ENCODE assay signal across 22 mouse cellular contexts in genomic region chr15:4228055-4228454, GRCm38 (mm10).
A peak's percentile ranks its signal among the peaks of the same experiment; 100 is the strongest.
DNase-seq lines count a peak whose midpoint lies in the region; ATAC-seq and TF ChIP-seq lines count a peak whose summit lies in the region.
"Had no signal": no experiment of that assay in that cellular context is flagged by ENCODE, and none has a peak within 500 bp of the region (broad histone marks: within the 10 kb centered on the region; RNA-seq: fewer than 3 reads in every experiment).

No protein-coding gene starts in this region.

- H3K27me3 ChIP-seq in kidney, postnatal 0 days (ENCODE audit: insufficient read depth, low read length) = no peaks in the 10 kb centered on the region
- no peaks in the 10 kb centered on the region for H3K27me3 ChIP-seq in embryonic facial prominence, embryonic 10.5 days (replicated peaks; ENCODE audit: low read depth, poor library complexity, severe bottlenecking)
- no peaks in the 10 kb centered on the region for H3K27me3 ChIP-seq in myocyte (ENCODE audit: control insufficient read depth, insufficient read depth, insufficient read length)
- H3K27me3 ChIP-seq: embryonic facial prominence, embryonic 15.5 days; forebrain, embryonic 15.5 days; heart, embryonic 12.5 days; intestine, embryonic 15.5 days; liver, embryonic 12.5 days; midbrain, embryonic 12.5 days had no signal

- 10% methylated on average over 6 of the region's 6 CpGs for WGBS in kidney, postnatal 0 days
- 28% methylated on average over 6 of the region's 6 CpGs for WGBS in lung, adult 2 months
- 60% methylated on average over 6 of the region's 6 CpGs for WGBS in embryonic facial prominence, embryonic 10.5 days

- DNase-seq in kidney, postnatal 0 days (ENCODE audit: low spot score) = peak; percentile 43
- no peak for DNase-seq in kidney, adult 18-20 months
- peak; percentile 0 for DNase-seq in lung, postnatal 14 days
- no peak for DNase-seq in lung, adult 2 months
- peak; percentile 14 for DNase-seq in embryonic facial prominence, embryonic 10.5 days (ENCODE audit: low spot score)
- DNase-seq: adrenal gland, adult 8-10 months; cerebellum, adult 18-20 months; cerebellum, postnatal 36 days; gastrocnemius, postnatal 10 days; heart, postnatal 10 days had no signal

- no peaks in the 10 kb centered on the region for H3K36me3 ChIP-seq in kidney, postnatal 0 days (ENCODE audit: insufficient read depth, low read length)
- no peaks in the 10 kb centered on the region for H3K36me3 ChIP-seq in embryonic facial prominence, embryonic 10.5 days (replicated peaks)
- H3K36me3 ChIP-seq in myocyte (ENCODE audit: control insufficient read depth, insufficient read depth) = no peaks in the 10 kb centered on the region
- H3K36me3 ChIP-seq: embryonic facial prominence, embryonic 15.5 days; forebrain, embryonic 15.5 days; heart, embryonic 12.5 days; hindbrain, embryonic 10.5 days; intestine, embryonic 15.5 days; liver, embryonic 12.5 days; midbrain, embryonic 12.5 days had no signal

- no peak for TF ChIP-seq CTCF in kidney, postnatal 0 days (IDR thresholded peaks at IDR 0.05; ENCODE audit: low read depth)
- TF ChIP-seq CTCF in lung, adult 2 months (IDR thresholded peaks at IDR 0.05; ENCODE audit: insufficient read depth, low read length) = no peak

- no peak overlapping the region for H3K9ac ChIP-seq in kidney, postnatal 0 days (ENCODE audit: low read depth, low read length)
- H3K9ac ChIP-seq: embryonic facial prominence, embryonic 15.5 days; forebrain, embryonic 15.5 days; heart, embryonic 12.5 days; intestine, embryonic 15.5 days; liver, embryonic 12.5 days; midbrain, embryonic 12.5 days had no signal

- H3K4me1 ChIP-seq in kidney, postnatal 0 days (replicated peaks; ENCODE audit: insufficient read depth, low read length) = no peaks in the 10 kb centered on the region
- no peaks in the 10 kb centered on the region for H3K4me1 ChIP-seq in lung, adult 2 months (ENCODE audit: control insufficient read depth, insufficient read depth, low read length)
- H3K4me1 ChIP-seq in embryonic facial prominence, embryonic 10.5 days = no peaks in the 10 kb centered on the region
- H3K4me1 ChIP-seq: embryonic facial prominence, embryonic 15.5 days; forebrain, embryonic 15.5 days; hindbrain, embryonic 10.5 days; intestine, embryonic 15.5 days; liver, embryonic 12.5 days; midbrain, embryonic 12.5 days had no signal

- H3K4me3 ChIP-seq in kidney, postnatal 0 days (replicated peaks; ENCODE audit: low read depth, low read length) = no peak overlapping the region
- H3K4me3 ChIP-seq in lung, adult 2 months (replicated peaks; ENCODE audit: extremely low read depth, low read depth, low read length) = no peak overlapping the region
- H3K4me3 ChIP-seq in embryonic facial prominence, embryonic 10.5 days = no peak overlapping the region
- H3K4me3 ChIP-seq in myocyte = no peak overlapping the region
- H3K4me3 ChIP-seq: embryonic facial prominence, embryonic 15.5 days; forebrain, embryonic 15.5 days; heart, embryonic 12.5 days; hindbrain, embryonic 10.5 days; intestine, embryonic 15.5 days; liver, embryonic 12.5 days; midbrain, embryonic 12.5 days had no signal

- ATAC-seq in kidney, postnatal 0 days (replicated peaks; ENCODE audit: low FRiP score, low read depth) = no peak
- no peak for ATAC-seq in erythroblast, adult 5-6 weeks (replicated peaks; ENCODE audit: low FRiP score, poor library complexity, severe bottlenecking)
- ATAC-seq: activated CD4-positive, CD25-positive, alpha-beta regulatory T cell, adult 4 months; forebrain, embryonic 15.5 days; hindbrain, embryonic 16.5 days; intestine, embryonic 15.5 days; liver, embryonic 12.5 days; lung, postnatal 0 days had no signal

- H3K9me3 ChIP-seq in kidney, postnatal 0 days (replicated peaks; ENCODE audit: low read length) = no peaks in the 10 kb centered on the region
- H3K9me3 ChIP-seq in embryonic facial prominence, embryonic 10.5 days = no peaks in the 10 kb centered on the region
- H3K9me3 ChIP-seq: embryonic facial prominence, embryonic 15.5 days; forebrain, embryonic 15.5 days; heart, embryonic 12.5 days; hindbrain, embryonic 10.5 days; intestine, embryonic 15.5 days; liver, embryonic 12.5 days; midbrain, embryonic 12.5 days had no signal

- H3K79me2 ChIP-seq in myocyte (ENCODE audit: control insufficient read depth, insufficient read depth) = no peaks in the 10 kb centered on the region

- no peak overlapping the region for H3ac ChIP-seq in myocyte (ENCODE audit: control insufficient read depth, insufficient read length)

- no peak for TF ChIP-seq POLR2A in lung, adult 2 months (IDR thresholded peaks at IDR 0.05; ENCODE audit: borderline replicate concordance, extremely low read depth, low read depth, low read length)
- no peak for TF ChIP-seq POLR2A in myocyte (IDR thresholded peaks at IDR 0.05; ENCODE audit: insufficient read length, low read depth)

- H3K27ac ChIP-seq in kidney, postnatal 0 days = no peak overlapping the region
- H3K27ac ChIP-seq in embryonic facial prominence, embryonic 10.5 days (replicated peaks) = no peak overlapping the region
- H3K27ac ChIP-seq: embryonic facial prominence, embryonic 15.5 days; forebrain, embryonic 15.5 days; hindbrain, embryonic 10.5 days; intestine, embryonic 15.5 days; liver, embryonic 12.5 days; midbrain, embryonic 12.5 days had no signal

- H3K4me2 ChIP-seq in kidney, postnatal 0 days (ENCODE audit: low read length) = no peak overlapping the region
- no peak overlapping the region for H3K4me2 ChIP-seq in myocyte (ENCODE audit: low read depth)
- H3K4me2 ChIP-seq: embryonic facial prominence, embryonic 15.5 days; forebrain, embryonic 15.5 days; heart, embryonic 12.5 days; intestine, embryonic 15.5 days; liver, embryonic 12.5 days; midbrain, embryonic 12.5 days had no signal

TF ChIP-seq in myocyte, 11 proteins besides CTCF, POLR2A, EP300 and RAD21:
- TF ChIP-seq USF1 (IDR thresholded peaks at IDR 0.05; ENCODE audit: low read depth) (no peak), MYOD1 (IDR thresholded peaks at IDR 0.05; ENCODE audit: control insufficient read depth in 1 of 3, insufficient read length in 2 of 3, low read depth in 2 of 3) (peak in 2 of 3 experiments; percentile 86 to 91), SRF (IDR thresholded peaks at IDR 0.05; ENCODE audit: control insufficient read depth, insufficient read length, low read depth) (no peak), MYOG (IDR thresholded peaks at IDR 0.05; ENCODE audit: control insufficient read depth in 1 of 3, insufficient read depth in 1 of 3, insufficient read length in 2 of 3, low read depth in 2 of 3) (peak in 2 of 3 experiments; percentile 35 to 60), CEBPB (IDR thresholded peaks at IDR 0.05; ENCODE audit: insufficient read depth, poor library complexity, severe bottlenecking) (no peak), REST (IDR thresholded peaks at IDR 0.05; ENCODE audit: insufficient read depth, insufficient read length) (no peak), POLR2AphosphoS2 (IDR thresholded peaks at IDR 0.05; ENCODE audit: insufficient read length, low read depth) (no peak), TCF3 (IDR thresholded peaks at IDR 0.05; ENCODE audit: insufficient read length, low read depth) (no peak), MAX (IDR thresholded peaks at IDR 0.05; ENCODE audit: low read depth) (no peak), TCF12 (IDR thresholded peaks at IDR 0.05; ENCODE audit: insufficient read depth, poor library complexity, severe bottlenecking) (peak; percentile 23), E2F4 (IDR thresholded peaks at IDR 0.05; ENCODE audit: insufficient read depth) (no peak)

Comparison
In these comparisons a context has a peak if more than half of its experiments do, and no peak if none do; other contexts are left out.
1. DNase-seq: peak in kidney, postnatal 0 days (single experiment), lung, postnatal 14 days (single experiment) and embryonic facial prominence, embryonic 10.5 days (single experiment); none in kidney, adult 18-20 months (single experiment) and lung, adult 2 months (single experiment).